Mouse (Mus musculus): ENCODE data around the gene Ccl25. TPM values are rescaled to one million over a fixed set of nuclear protein-coding genes. Genes with fewer than 3 reads are reported as not detected.
"Not testable (repeated sequence)": the region's sequence is repeated elsewhere in the genome, so short reads cannot be mapped to it uniquely, and the experiment has no call there.

Gene Ccl25
- polyA plus RNA-seq, 1 experiment from 2014 or later, result 19.7 TPM

- Histone ChIP-seq H3K27ac (replicated peaks) (no peak overlapping the region), H3K4me3 (replicated peaks) (no peak overlapping the region), H3K9me3 (replicated peaks) (no peaks in the 10 kb centered on the region), H3K9ac (replicated peaks) (no peak overlapping the region), H3K36me3 (no peaks in the 10 kb centered on the region), H3K4me1 (no peaks in the 10 kb centered on the region), H3K4me2 (no peak overlapping the region), H3K27me3 (replicated peaks) (no peaks in the 10 kb centered on the region)
- ATAC-seq (ENCODE audit: low FRiP score), result 0 out of 2 replicates have a peak, but pooled peaks have one; percentile 21
- 59% methylated on average over 7 of the region's 7 CpGs for WGBS
Measured at GRCm38 (mm10) chr8:4347661-4348060, 22.7 kb downstream of the Ccl25 start.

DNA sequence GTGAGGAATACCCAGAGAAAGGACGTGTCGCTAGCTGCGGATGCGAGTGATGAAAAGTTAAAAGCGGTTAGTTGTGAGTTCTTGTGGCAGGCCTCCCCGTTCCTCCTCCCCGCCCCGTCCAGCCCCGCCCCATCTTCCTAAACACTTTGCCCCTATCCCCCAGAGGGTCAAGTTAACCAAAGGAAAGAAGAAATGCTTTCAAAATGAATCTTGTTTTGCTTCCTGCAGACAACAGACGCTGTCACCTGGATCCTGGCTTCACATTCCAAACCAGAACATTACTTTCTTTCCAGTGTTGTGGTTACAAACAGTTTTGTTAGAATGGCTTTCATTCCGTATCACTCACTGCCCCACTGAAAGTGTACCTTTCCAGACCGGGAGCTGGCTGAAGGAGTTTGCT lies 23.3 kb downstream of the Ccl25 start:
- H3K4me2 ChIP-seq, result no peak overlapping the region
- H3K9ac ChIP-seq (replicated peaks), result no peak overlapping the region
- H3K27ac ChIP-seq (replicated peaks), result no peak overlapping the region
- H3K27me3 ChIP-seq (replicated peaks), result no peaks in the 10 kb centered on the region
- WGBS, result 44% methylated on average over 12 of the region's 12 CpGs
- no peak for ATAC-seq (ENCODE audit: low FRiP score)
- no peaks in the 10 kb centered on the region for H3K4me1 ChIP-seq
- no peaks in the 10 kb centered on the region for H3K9me3 ChIP-seq (replicated peaks)
- H3K4me3 ChIP-seq (replicated peaks), result no peak overlapping the region
- H3K36me3 ChIP-seq, result no peaks in the 10 kb centered on the region

DNA sequence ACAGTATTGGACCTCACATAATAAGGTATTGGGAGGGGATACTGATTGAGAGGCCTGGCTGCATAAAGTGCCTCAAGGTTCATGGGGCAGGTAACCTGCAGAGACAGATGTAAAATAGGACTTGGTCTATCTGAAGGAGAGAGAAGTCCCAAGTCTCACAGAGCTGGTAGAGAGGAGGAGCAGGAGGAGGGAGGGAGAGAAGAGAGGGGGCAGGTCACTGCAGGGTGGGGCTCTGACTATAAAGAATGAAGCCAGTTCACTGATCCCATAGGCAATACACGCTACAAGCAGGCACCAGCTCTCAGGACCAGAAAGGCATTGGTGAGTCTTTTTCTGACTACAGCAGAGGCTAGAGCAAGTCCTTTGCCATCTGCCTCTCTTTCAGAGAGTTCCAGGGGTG lies 24.3 kb downstream of the Ccl25 start:
- no peaks in the 10 kb centered on the region for H3K36me3 ChIP-seq
- no peak overlapping the region for H3K4me2 ChIP-seq
- no peak overlapping the region for H3K27ac ChIP-seq (replicated peaks)
- ATAC-seq (ENCODE audit: low FRiP score), result no peak
- 79% methylated on average over 1 of the region's 1 CpGs for WGBS
- H3K9ac ChIP-seq (replicated peaks), result no peak overlapping the region
- H3K9me3 ChIP-seq (replicated peaks), result no peaks in the 10 kb centered on the region
- H3K4me1 ChIP-seq, result no peaks in the 10 kb centered on the region
- no peaks in the 10 kb centered on the region for H3K27me3 ChIP-seq (replicated peaks)
- no peak overlapping the region for H3K4me3 ChIP-seq (replicated peaks)

DNA sequence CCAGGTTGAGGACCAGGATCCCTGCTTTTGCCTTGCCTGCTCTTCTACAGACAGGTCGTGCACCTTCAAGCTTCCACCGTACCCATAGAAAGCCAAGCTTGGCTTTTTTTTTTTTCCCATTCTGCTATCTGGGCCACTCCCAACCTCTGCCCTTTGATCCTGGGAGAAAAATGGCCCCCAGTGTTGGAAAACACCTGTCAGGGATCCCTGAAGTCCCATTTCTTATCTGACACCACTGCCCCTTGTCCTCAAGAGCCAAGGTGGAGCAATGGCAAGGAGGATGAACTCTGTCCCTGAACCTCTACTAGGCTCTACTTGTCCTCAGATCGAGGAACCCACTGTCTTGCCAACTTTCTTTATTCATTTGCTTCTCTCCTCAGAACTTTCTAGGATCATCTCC lies 25.6 kb downstream of the Ccl25 start:
- no peak overlapping the region for H3K4me3 ChIP-seq (replicated peaks)
- no peak for ATAC-seq (ENCODE audit: low FRiP score)
- no peak overlapping the region for H3K4me2 ChIP-seq
- H3K4me1 ChIP-seq, result no peaks in the 10 kb centered on the region
- no peaks in the 10 kb centered on the region for H3K9me3 ChIP-seq (replicated peaks)
- H3K27ac ChIP-seq (replicated peaks), result no peak overlapping the region
- WGBS, result 87% methylated on average over 3 of the region's 3 CpGs
- no peaks in the 10 kb centered on the region for H3K27me3 ChIP-seq (replicated peaks)
- no peaks in the 10 kb centered on the region for H3K36me3 ChIP-seq
- no peak overlapping the region for H3K9ac ChIP-seq (replicated peaks)

- H3K9ac ChIP-seq (replicated peaks); H3K4me3 ChIP-seq (replicated peaks); H3K4me1 ChIP-seq; H3K9me3 ChIP-seq (replicated peaks); H3K27me3 ChIP-seq (replicated peaks); H3K36me3 ChIP-seq; H3K4me2 ChIP-seq; ATAC-seq (ENCODE audit: low FRiP score); H3K27ac ChIP-seq (replicated peaks): not testable (repeated sequence)
- WGBS, result 96% methylated on average over 6 of the region's 6 CpGs
Measured at GRCm38 (mm10) chr8:4352562-4352961, 27.6 kb downstream of the Ccl25 start.

GRCm38 (mm10) chr8:4353741-4354140 lies 28.7 kb downstream of the Ccl25 start:
- Histone ChIP-seq H3K36me3 (no peaks in the 10 kb centered on the region), H3K27ac (replicated peaks) (no peak overlapping the region), H3K4me2 (no peak overlapping the region), H3K9ac (replicated peaks) (no peak overlapping the region), H3K4me1 (no peaks in the 10 kb centered on the region), H3K27me3 (replicated peaks) (no peaks in the 10 kb centered on the region), H3K9me3 (replicated peaks) (no peaks in the 10 kb centered on the region), H3K4me3 (replicated peaks) (no peak overlapping the region)
- ATAC-seq (ENCODE audit: low FRiP score), result no peak
- 89% methylated on average over 4 of the region's 4 CpGs for WGBS

- no peak overlapping the region for H3K27ac ChIP-seq (replicated peaks)
- H3K9ac ChIP-seq (replicated peaks), result no peak overlapping the region
- no peak for ATAC-seq (ENCODE audit: low FRiP score)
- H3K4me1 ChIP-seq, result no peaks in the 10 kb centered on the region
- no peaks in the 10 kb centered on the region for H3K27me3 ChIP-seq (replicated peaks)
- H3K4me3 ChIP-seq (replicated peaks), result no peak overlapping the region
- no peaks in the 10 kb centered on the region for H3K9me3 ChIP-seq (replicated peaks)
- H3K36me3 ChIP-seq, result no peaks in the 10 kb centered on the region
- 81% methylated on average over 1 of the region's 1 CpGs for WGBS
- no peak overlapping the region for H3K4me2 ChIP-seq
Measured at GRCm38 (mm10) chr8:4354516-4354915, 29.5 kb downstream of the Ccl25 start.

DNA sequence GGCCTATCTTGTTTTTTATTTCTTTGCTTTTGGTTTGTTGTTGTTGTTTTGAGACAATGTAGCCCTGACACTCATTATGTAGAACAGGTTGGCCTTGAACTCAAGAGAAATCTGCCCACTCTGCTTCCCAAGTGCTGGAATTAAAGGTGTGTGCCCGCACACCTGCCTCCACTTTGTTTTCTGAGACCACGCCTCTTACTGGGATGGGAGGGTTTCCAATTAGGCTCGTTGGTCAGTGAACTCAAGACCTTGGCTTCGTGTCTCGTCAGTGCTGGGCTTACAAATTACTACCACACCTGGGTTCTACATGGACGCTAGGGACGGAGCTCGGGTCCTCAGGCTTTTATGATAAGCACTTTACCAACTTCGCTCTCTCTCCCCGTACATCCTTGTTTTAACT lies 30.4 kb downstream of the Ccl25 start:
- Histone ChIP-seq H3K27ac (replicated peaks) (no peak overlapping the region), H3K9me3 (replicated peaks) (no peaks in the 10 kb centered on the region), H3K4me1 (no peaks in the 10 kb centered on the region), H3K27me3 (replicated peaks) (no peaks in the 10 kb centered on the region), H3K36me3 (no peaks in the 10 kb centered on the region), H3K4me2 (no peak overlapping the region), H3K4me3 (replicated peaks) (no peak overlapping the region), H3K9ac (replicated peaks) (no peak overlapping the region)
- WGBS, result 94% methylated on average over 10 of the region's 10 CpGs
- no peak for ATAC-seq (ENCODE audit: low FRiP score)

GRCm38 (mm10) chr8:4359362-4359761 lies 34.4 kb downstream of the Ccl25 start:
- Histone ChIP-seq H3K4me1 (no peaks in the 10 kb centered on the region), H3K9me3 (replicated peaks) (no peaks in the 10 kb centered on the region), H3K4me3 (replicated peaks) (no peak overlapping the region), H3K36me3 (no peaks in the 10 kb centered on the region), H3K27ac (replicated peaks) (no peak overlapping the region), H3K27me3 (replicated peaks) (no peaks in the 10 kb centered on the region), H3K4me2 (no peak overlapping the region), H3K9ac (replicated peaks) (no peak overlapping the region)
- ATAC-seq (ENCODE audit: low FRiP score), result no peak
- WGBS, result 60% methylated on average over 3 of the region's 3 CpGs

DNA sequence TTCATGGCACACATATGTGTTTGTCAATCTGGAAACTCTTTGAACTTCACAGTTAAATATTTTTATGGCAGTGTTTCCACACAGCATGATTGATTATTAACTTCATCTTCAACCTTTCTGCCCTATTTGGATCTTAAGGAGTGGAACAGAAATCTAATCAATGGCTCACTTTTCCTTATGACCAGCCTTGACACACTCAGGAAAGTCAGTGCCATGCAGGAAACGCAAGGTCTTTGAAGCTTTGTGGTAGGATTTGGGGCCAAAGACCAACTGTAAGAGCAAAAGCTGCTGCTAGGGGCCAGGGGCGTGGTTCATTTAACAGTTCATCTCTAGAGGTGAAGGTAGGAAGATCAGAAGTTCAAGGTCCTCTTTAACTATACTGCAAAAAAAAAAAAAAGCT lies 35.9 kb downstream of the Ccl25 start:
- Histone ChIP-seq H3K9me3 (replicated peaks) (no peaks in the 10 kb centered on the region), H3K9ac (replicated peaks) (no peak overlapping the region), H3K4me3 (replicated peaks) (no peak overlapping the region), H3K27me3 (replicated peaks) (no peaks in the 10 kb centered on the region), H3K4me1 (no peaks in the 10 kb centered on the region), H3K27ac (replicated peaks) (no peak overlapping the region), H3K36me3 (no peaks in the 10 kb centered on the region), H3K4me2 (no peak overlapping the region)
- WGBS, result 83% methylated on average over 2 of the region's 2 CpGs
- ATAC-seq (ENCODE audit: low FRiP score), result no peak

DNA sequence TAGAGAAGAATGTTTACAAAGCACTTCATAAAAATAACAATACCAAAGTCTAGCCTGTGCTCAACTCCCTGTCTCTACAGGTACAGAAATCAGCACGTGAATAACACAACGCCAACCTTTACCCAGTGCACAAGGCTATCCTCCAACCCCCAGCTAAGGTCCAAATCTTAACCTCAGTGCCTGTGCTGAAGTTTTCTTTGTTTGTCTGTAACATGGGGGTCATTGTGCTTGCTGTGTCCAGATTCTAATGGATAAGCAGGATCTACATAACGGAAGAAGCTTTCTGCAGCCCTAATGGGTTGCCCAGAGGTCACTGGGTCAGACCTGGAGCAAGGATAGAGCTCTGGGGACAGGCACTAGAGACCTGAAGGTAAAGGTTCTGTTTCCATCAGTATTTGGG lies 41.2 kb downstream of the Ccl25 start:
- WGBS, result 86% methylated on average over 3 of the region's 3 CpGs
- Histone ChIP-seq H3K27ac (replicated peaks) (no peak overlapping the region), H3K4me2 (no peak overlapping the region), H3K27me3 (replicated peaks) (no peaks in the 10 kb centered on the region), H3K4me3 (replicated peaks) (no peak overlapping the region), H3K4me1 (no peaks in the 10 kb centered on the region), H3K9me3 (replicated peaks) (no peaks in the 10 kb centered on the region), H3K36me3 (no peaks in the 10 kb centered on the region), H3K9ac (replicated peaks) (no peak overlapping the region)
- no peak for ATAC-seq (ENCODE audit: low FRiP score)

DNA sequence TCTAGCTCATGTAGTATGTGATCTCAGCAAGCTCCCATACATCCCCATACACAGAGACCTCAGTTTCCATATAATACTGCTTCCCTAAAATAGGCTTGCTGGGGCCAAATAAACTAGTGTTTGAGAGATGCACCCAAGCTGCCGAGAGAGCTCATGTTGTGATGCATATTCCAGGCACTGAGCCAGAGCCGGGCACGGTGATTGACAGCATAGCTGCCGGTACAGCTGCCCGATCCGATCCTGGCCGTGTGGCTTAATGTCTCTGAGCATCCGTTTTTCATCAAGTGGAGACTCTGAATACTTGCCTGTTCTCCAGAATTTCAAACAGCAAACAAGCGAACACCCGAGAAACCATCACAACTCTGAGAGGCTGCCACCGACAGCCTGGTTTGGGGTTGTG lies 42.8 kb downstream of the Ccl25 start:
- H3K27me3 ChIP-seq (replicated peaks), result no peaks in the 10 kb centered on the region
- H3K9me3 ChIP-seq (replicated peaks), result no peaks in the 10 kb centered on the region
- no peaks in the 10 kb centered on the region for H3K36me3 ChIP-seq
- no peaks in the 10 kb centered on the region for H3K4me1 ChIP-seq
- no peak for ATAC-seq (ENCODE audit: low FRiP score)
- no peak overlapping the region for H3K4me2 ChIP-seq
- H3K27ac ChIP-seq (replicated peaks), result no peak overlapping the region
- WGBS, result 82% methylated on average over 11 of the region's 11 CpGs
- no peak overlapping the region for H3K4me3 ChIP-seq (replicated peaks)
- H3K9ac ChIP-seq (replicated peaks), result no peak overlapping the region

GRCm38 (mm10) chr8:4368470-4368869 lies 43.5 kb downstream of the Ccl25 start:
- H3K36me3 ChIP-seq, result no peaks in the 10 kb centered on the region
- ATAC-seq (ENCODE audit: low FRiP score), result no peak
- no peak overlapping the region for H3K4me2 ChIP-seq
- WGBS, result 90% methylated on average over 4 of the region's 4 CpGs
- no peaks in the 10 kb centered on the region for H3K4me1 ChIP-seq
- H3K27ac ChIP-seq (replicated peaks), result no peak overlapping the region
- H3K4me3 ChIP-seq (replicated peaks), result no peak overlapping the region
- H3K27me3 ChIP-seq (replicated peaks), result no peaks in the 10 kb centered on the region
- no peak overlapping the region for H3K9ac ChIP-seq (replicated peaks)
- H3K9me3 ChIP-seq (replicated peaks), result no peaks in the 10 kb centered on the region

All from neural tube, embryonic 15.5 days (tissue).